Comparison of ENCODE assay signal across 8 mouse cellular contexts in genomic region chr14:20928848-20929745, GRCm38 (mm10). TPM values are rescaled to one million over a fixed set of nuclear protein-coding genes. Genes with fewer than 3 reads are reported as not detected.
DNase-seq lines count a peak whose midpoint lies in the region; ATAC-seq and TF ChIP-seq lines count a peak whose summit lies in the region.

Gene Vcl, plus strand, starts transcription at chr14:20929398.

- no peaks in the 10 kb centered on the region for H3K9me3 ChIP-seq in hindbrain, embryonic 10.5 days
- no peaks in the 10 kb centered on the region for H3K9me3 ChIP-seq in lung, postnatal 0 days (ENCODE audit: low read length)

- ATAC-seq in frontal cortex, adult (ENCODE audit: low TSS enrichment), result peak; percentile 95
- ATAC-seq in lung, postnatal 0 days, result peak; percentile 97

- peak within 1 kb of the TSS; percentile 94 for H3K27ac ChIP-seq in hindbrain, embryonic 10.5 days
- peak within 1 kb of the TSS; percentile 93 for H3K27ac ChIP-seq in lung, postnatal 0 days (ENCODE audit: low read length)

- H3K27me3 ChIP-seq in hindbrain, embryonic 10.5 days (ENCODE audit: insufficient read depth, poor library complexity, severe bottlenecking), result peaks cover 14% of the 10 kb centered on the region
- no peaks in the 10 kb centered on the region for H3K27me3 ChIP-seq in lung, postnatal 0 days (replicated peaks; ENCODE audit: insufficient read depth, low read length)

- 0 out of 2 replicates have a peak, but pooled peaks have one; percentile 7 for TF ChIP-seq EP300 in lung, postnatal 0 days (IDR thresholded peaks at IDR 0.05)

- WGBS in hindbrain, embryonic 10.5 days, result under 1% methylated on average over 89 of the region's 89 CpGs
- WGBS in lung, postnatal 0 days, result under 1% methylated on average over 86 of the region's 89 CpGs

- H3K4me3 ChIP-seq in hindbrain, embryonic 10.5 days, result peak within 1 kb of the TSS; percentile 88
- peak within 1 kb of the TSS; percentile 96 for H3K4me3 ChIP-seq in lung, postnatal 0 days (ENCODE audit: low read depth, low read length)

- H3K4me1 ChIP-seq in hindbrain, embryonic 10.5 days (replicated peaks), result peaks cover 19% of the 10 kb centered on the region
- H3K4me1 ChIP-seq in lung, postnatal 0 days (ENCODE audit: insufficient read depth, low read depth, low read length), result peaks cover 14% of the 10 kb centered on the region; the same call in 1 of the 2 replicates

- DNase-seq in MN1 (ENCODE audit: low spot score), result peak; percentile 99
- peak; percentile 99 for DNase-seq in cerebellum, adult 9-10 months
- peak; percentile 100 for DNase-seq in hindbrain, embryonic 10.5 days (ENCODE audit: low spot score)
- peak; percentile 99 for DNase-seq in layer of hippocampus, adult 9-11 months
- peak; percentile 100 for DNase-seq in lung, postnatal 0 days (ENCODE audit: low spot score)
- peak; percentile 98 for DNase-seq in ovary, postnatal 14 days (ENCODE audit: low spot score)
- DNase-seq in thymus, postnatal 14 days, result peak; percentile 94

- peak within 1 kb of the TSS; percentile 79 for H3K4me2 ChIP-seq in lung, postnatal 0 days (replicated peaks; ENCODE audit: low read depth, low read length)

- H3K9ac ChIP-seq in lung, postnatal 0 days (replicated peaks; ENCODE audit: low read depth), result peak within 1 kb of the TSS; percentile 83

- H3K36me3 ChIP-seq in hindbrain, embryonic 10.5 days, result no peaks in the 10 kb centered on the region
- no peaks in the 10 kb centered on the region for H3K36me3 ChIP-seq in lung, postnatal 0 days (ENCODE audit: insufficient read depth, low read length)

- no peak for TF ChIP-seq CTCF in lung, postnatal 0 days (IDR thresholded peaks at IDR 0.05)

RNA-seq across cellular contexts. Expression of gene Vcl, which starts in this region (rescaled TPM):
- polyA plus RNA-seq in hindbrain, embryonic 10.5 days (2016; fragmentation: Nextera tagmentation; extraction: Ambion mirVana), result 31.8 and 32.9 TPM in 2 replicates
- 42.8 and 60.1 TPM in 2 replicates for polyA plus RNA-seq in lung, postnatal 0 days (2015; fragmentation: Nextera tagmentation; extraction: Ambion mirVana)

Comparison
In these comparisons a context has a peak if more than half of its experiments do, and no peak if none do; other contexts are left out.
1. Peak in every context shown above with its lines: DNase-seq, ATAC-seq, H3K4me3 ChIP-seq and H3K27ac ChIP-seq.